Mouse (Mus musculus) lung, embryonic 14.5 days (tissue): ENCODE data around the gene Tes. TPM values are rescaled to one million over a fixed set of nuclear protein-coding genes. Genes with fewer than 3 reads are reported as not detected.

Source experiments
- ATAC-seq: fragments of 200-750 bp; cut with Nextera tagmentation; 2 replicates; pipeline ENCODE4 v1.8.0; 2017; ENCODE audit warnings: mild to moderate bottlenecking, moderate TSS enrichment, moderate library complexity; ENCODE audit not compliant: insufficient read depth
- DNase-seq: peaks from one replicate; pipeline ENCODE4 v3.0.0-alpha.2; 2015
- H3K27ac ChIP-seq: fragments of 300-500 bp; sonication (generic); 2 replicates; pipeline ENCODE4 v1.5.1; 2014; ENCODE audit warnings: low read depth, mild to moderate bottlenecking, moderate library complexity
- H3K27me3 ChIP-seq: fragments of 300-500 bp; sonication (generic); 2 replicates; pipeline ENCODE4 v1.6.1; 2014; ENCODE audit warnings: low read length, control low read depth; ENCODE audit not compliant: insufficient read depth
- H3K36me3 ChIP-seq: fragments of 300-500 bp; sonication (generic); 2 replicates; pipeline ENCODE4 v1.6.1; 2014; ENCODE audit warnings: control low read depth; ENCODE audit not compliant: insufficient read depth
- H3K4me1 ChIP-seq: fragments of 300-500 bp; sonication (generic); 2 replicates; pipeline ENCODE4 v1.6.1; 2014; ENCODE audit warnings: antibody characterized with exemption, control low read depth; ENCODE audit not compliant: insufficient read depth
- H3K4me2 ChIP-seq: fragments of 300-500 bp; sonication (generic); 2 replicates; pipeline ENCODE4 v1.6.1; 2014; ENCODE audit warnings: mild to moderate bottlenecking
- H3K4me3 ChIP-seq: fragments of 300-500 bp; sonication (generic); 2 replicates; pipeline ENCODE4 v1.5.1; 2014; ENCODE audit warnings: low read depth, low read length
- H3K9ac ChIP-seq: fragments of 300-500 bp; sonication (generic); 2 replicates; pipeline ENCODE4 v1.6.1; 2014
- H3K9me3 ChIP-seq: fragments of 300-500 bp; sonication (generic); 2 replicates; pipeline ENCODE4 v1.6.1; 2016; ENCODE audit warnings: low read depth, low read length, control low read depth
- CTCF ChIP-seq: IDR thresholded peaks from 2 replicates; pipeline ENCODE4 v1.5.1; 2016; ENCODE audit warnings: antibody characterized with exemption, low read depth
- WGBS: fragments of 180-500 bp; shearing (Covaris S2); extraction: QIAGEN DNeasy Blood & Tissue Kit; methylation state at CpG from one replicate; pipeline ENCODE4 v1.1.7; 2014; 5-methylcytosine and 5-hydroxymethylcytosine counted together
- polyA plus RNA-seq: library from polyadenylated mRNA; unstranded; fragments of >200 nt; fragmentation: Nextera tagmentation; extraction: Ambion mirVana; gene quantifications from 2 replicates; pipeline ENCODE4 v1.2.1, GENCODE M21; 2014

The Tes gene
- polyA plus RNA-seq, 1 experiment from 2014 or later = 77.0 TPM

DNA sequence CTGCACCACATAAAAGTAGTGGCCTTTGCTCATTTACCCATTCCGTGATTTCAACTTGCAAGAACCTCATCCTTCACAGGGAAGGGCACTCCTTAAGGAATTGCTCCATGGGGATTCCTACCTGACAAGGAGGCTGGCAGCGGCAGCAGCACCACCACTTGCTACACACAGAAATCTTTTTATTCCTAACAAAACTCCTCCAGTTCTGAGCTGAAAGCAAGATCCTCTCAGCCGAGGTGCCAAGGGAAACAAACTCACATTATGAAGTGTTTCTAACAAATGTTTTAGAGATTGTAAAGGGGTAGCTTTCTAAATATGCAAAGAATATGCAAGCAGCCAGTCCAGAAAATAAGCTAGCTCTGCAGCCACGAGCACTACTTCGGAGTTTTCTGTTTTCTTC, 49.6 kb downstream of the Tes start:
- no peaks in the 10 kb centered on the region for H3K36me3 ChIP-seq
- no peak for TF ChIP-seq CTCF
- no peak overlapping the region for H3K4me3 ChIP-seq
- H3K4me1 ChIP-seq = no peaks in the 10 kb centered on the region
- H3K9ac ChIP-seq = no peak overlapping the region
- no peaks in the 10 kb centered on the region for H3K9me3 ChIP-seq
- no peak overlapping the region for H3K4me2 ChIP-seq
- no peak for ATAC-seq
- no peaks in the 10 kb centered on the region for H3K27me3 ChIP-seq
- H3K27ac ChIP-seq = no peak overlapping the region
- 46% methylated on average over 5 of the region's 5 CpGs for WGBS
- peak; percentile 65 for DNase-seq

DNA sequence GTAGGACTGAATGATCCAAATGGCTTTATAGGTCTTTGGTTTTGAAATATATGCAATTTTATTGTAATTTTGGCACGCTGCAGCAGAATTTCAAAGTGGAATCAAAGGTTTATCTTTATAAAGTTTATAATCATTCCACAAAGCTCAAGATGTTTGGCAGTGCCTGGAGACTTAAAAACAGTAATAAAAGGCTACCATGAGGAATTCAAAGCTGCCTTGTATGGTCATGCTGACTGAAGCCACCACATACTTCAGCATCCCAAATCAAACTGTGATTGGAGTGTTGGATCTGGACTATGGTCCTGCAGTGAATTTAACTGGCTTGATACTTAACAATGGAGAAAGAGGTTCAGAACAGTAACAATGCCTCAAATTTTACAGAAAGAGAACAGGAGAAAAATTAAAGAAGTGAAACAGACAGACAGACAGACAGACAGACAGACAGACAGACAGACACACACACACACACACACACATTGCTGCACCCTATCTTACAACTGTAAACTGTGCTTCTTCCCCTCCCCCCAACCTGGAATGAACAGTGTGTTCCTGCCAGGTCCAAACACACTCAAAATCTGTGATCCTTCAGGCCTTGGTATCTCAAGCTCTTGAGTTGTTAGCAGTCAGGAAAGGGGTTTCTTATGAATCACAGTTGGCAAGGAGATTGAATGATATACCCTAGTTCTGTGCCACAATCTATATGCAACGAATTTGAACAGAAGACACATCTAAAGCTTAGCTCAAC, 50.3 kb downstream of the Tes start:
- DNase-seq (peak; percentile 58), ATAC-seq (peak; percentile 65; the same call in 1 of the 2 replicates)
- H3K36me3 ChIP-seq = no peaks in the 10 kb centered on the region
- TF ChIP-seq CTCF = no peak
- no peaks in the 10 kb centered on the region for H3K27me3 ChIP-seq
- H3K4me2 ChIP-seq = no peak overlapping the region
- no peak overlapping the region for H3K4me3 ChIP-seq
- 54% methylated on average over 2 of the region's 2 CpGs for WGBS
- no peaks in the 10 kb centered on the region for H3K9me3 ChIP-seq
- peak overlapping the region; percentile 51; the same call in 1 of the 2 replicates for H3K27ac ChIP-seq
- no peak overlapping the region for H3K9ac ChIP-seq
- H3K4me1 ChIP-seq = no peaks in the 10 kb centered on the region

DNA sequence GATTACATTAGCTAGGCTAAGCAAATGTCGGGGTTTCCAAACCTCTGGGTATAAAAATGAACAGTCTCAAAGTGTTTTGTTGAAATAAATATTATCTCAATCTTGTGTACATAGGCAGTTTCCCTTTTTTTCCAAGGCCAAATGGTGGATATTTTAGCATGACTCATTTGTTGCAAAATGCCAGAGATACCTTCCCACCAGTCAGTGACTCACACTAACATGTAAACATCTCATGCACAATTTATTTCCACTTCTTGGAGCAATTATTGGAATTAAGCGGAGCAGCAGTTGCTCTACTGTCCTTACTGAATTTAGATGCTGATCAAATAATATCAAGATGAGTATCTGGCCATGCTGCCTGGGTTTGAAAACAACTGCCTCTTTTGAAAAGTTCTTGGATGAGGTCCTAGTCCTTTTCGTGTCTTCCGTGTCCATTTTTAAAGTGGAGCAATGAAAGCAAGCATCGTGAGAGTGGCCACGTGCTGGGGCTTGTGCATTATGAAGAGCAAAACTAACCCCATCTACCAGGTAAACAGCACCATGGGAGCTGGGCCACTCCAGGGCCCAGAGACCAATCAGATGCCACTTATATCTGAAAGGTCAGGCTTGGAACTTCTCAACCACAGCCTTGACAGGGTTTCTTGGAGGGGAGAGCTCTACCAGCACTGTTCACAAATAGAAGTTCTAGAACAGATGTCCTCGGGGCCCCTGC, 54.7 kb downstream of the Tes start:
- ATAC-seq (no peak), DNase-seq (no peak)
- no peak overlapping the region for H3K9ac ChIP-seq
- H3K4me2 ChIP-seq = no peak overlapping the region
- WGBS = 75% methylated on average over 7 of the region's 7 CpGs
- no peaks in the 10 kb centered on the region for H3K36me3 ChIP-seq
- no peak for TF ChIP-seq CTCF
- no peaks in the 10 kb centered on the region for H3K27me3 ChIP-seq
- no peak overlapping the region for H3K27ac ChIP-seq
- H3K4me3 ChIP-seq = no peak overlapping the region
- H3K4me1 ChIP-seq = no peaks in the 10 kb centered on the region
- H3K9me3 ChIP-seq = no peaks in the 10 kb centered on the region

DNA sequence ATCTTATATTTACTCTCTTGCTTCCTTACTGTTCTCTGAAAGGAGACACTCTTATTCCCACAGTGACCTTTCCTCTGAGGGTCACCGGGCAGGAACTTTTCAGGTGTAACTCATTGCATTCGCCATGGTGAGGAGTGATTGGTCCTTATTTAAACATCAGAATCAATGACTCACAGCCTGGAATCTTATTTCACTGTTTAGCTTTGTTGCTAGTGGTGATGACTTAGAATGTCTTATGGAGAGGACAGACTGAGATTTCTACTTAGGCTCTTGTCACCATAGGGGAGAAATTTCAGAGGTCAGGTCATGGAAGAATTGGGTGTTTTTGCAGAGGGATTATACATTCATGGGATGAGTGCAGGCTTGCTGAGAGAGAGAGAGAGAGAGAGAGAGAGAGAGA, 75.1 kb downstream of the Tes start:
- Histone ChIP-seq H3K27me3 (no peaks in the 10 kb centered on the region), H3K9me3 (no peaks in the 10 kb centered on the region), H3K4me3 (no peak overlapping the region), H3K27ac (no peak overlapping the region), H3K9ac (no peak overlapping the region), H3K4me1 (no peaks in the 10 kb centered on the region), H3K4me2 (no peak overlapping the region), H3K36me3 (no peaks in the 10 kb centered on the region)
- ATAC-seq = no peak
- no peak for TF ChIP-seq CTCF
- WGBS = 50% methylated on average over 2 of the region's 2 CpGs
- no peak for DNase-seq

DNA sequence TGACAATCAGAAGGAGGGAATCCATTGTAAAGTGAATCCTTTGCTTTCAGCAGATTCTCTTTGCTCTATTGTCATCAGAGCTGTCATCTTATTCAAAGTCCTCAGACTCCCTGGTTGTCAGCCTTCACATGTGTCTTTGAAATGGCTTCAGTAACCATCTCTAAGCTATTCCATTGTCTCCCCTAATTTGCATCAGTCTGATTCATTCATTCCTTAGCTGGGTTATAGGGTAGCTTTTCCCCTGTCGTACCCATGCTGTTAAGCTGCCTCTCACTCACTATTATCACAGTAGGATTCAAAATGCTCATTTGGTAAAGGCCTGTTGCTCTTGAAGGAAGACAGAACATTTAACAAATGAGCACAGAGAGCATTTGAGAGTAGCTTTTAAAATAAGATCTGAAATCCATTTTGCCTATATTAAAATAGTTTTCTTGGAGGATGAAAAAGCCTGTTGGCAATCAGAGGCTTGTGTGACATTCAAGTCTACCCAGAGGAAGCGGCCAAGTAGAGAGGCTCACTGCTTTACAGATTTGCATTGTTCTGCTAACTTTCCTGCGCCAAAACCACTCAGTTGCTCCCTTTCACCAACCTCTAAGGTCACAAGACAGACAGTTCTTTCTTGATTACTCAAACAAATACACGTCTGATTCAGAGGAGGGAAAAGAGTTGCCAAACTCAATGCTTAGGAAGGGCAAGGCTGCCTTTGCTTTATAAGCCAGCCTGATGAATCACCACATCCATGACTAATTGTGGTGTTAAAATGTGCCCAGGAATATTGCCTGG, 77.8 kb downstream of the Tes start:
- no peaks in the 10 kb centered on the region for H3K9me3 ChIP-seq
- DNase-seq (no peak), ATAC-seq (no peak)
- H3K4me1 ChIP-seq = no peaks in the 10 kb centered on the region
- no peak for TF ChIP-seq CTCF
- no peak overlapping the region for H3K4me2 ChIP-seq
- H3K9ac ChIP-seq = no peak overlapping the region
- no peaks in the 10 kb centered on the region for H3K27me3 ChIP-seq
- no peaks in the 10 kb centered on the region for H3K36me3 ChIP-seq
- no peak overlapping the region for H3K4me3 ChIP-seq
- H3K27ac ChIP-seq = no peak overlapping the region
- 46% methylated on average over 4 of the region's 4 CpGs for WGBS

DNA sequence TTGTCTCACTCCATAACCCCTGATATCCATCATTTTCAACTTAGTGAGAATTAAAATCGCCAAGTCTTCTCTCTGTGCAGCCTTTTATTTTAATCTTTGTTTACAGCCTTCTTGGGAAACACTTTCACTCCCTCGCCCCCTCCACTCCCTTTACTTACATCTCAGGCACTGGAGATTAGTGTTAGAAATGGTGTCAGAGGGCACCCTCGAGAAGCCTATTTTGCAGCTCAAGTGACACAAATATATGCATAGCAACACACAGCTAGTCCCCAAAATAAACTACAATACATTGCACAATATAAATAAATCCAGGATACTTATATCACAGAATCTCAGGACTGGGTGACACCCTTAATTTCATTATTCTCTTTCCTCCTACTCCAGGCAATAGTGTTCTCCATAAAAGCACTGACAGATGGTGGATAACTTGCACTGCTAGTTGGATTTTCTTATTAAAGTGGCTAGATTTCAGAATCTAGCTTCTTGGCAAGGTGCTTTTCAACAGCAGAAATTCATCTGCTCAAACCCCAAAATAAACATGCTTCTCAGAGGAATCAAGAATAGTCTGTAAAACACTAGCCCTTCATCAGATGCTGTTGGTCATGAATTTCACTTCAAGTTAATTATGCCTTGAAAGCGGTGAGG, 86.2 kb downstream of the Tes start:
- no peak for ATAC-seq
- Histone ChIP-seq H3K27me3 (no peaks in the 10 kb centered on the region), H3K4me3 (no peak overlapping the region), H3K4me1 (no peaks in the 10 kb centered on the region), H3K9me3 (no peaks in the 10 kb centered on the region), H3K27ac (no peak overlapping the region), H3K4me2 (no peak overlapping the region), H3K36me3 (no peaks in the 10 kb centered on the region), H3K9ac (no peak overlapping the region)
- TF ChIP-seq CTCF = no peak
- WGBS = 60% methylated on average over 4 of the region's 4 CpGs
- no peak for DNase-seq
